Mouse (Mus musculus) limb, embryonic 14.5 days (tissue): Measurements from ENCODE around the gene Cd180. TPM values are rescaled to one million over a fixed set of nuclear protein-coding genes. Genes with fewer than 3 reads are reported as not detected.
A peak's percentile ranks its signal among the peaks of the same experiment; 100 is the strongest.

Source experiments
- ATAC-seq: fragments of 200-750 bp; cut with Nextera tagmentation; 2 replicates; pipeline ENCODE4 v1.8.0; 2017; ENCODE audit warnings: low read depth, moderate number of reproducible peaks, moderate TSS enrichment; ENCODE audit not compliant: low FRiP score
- DNase-seq: peaks from one replicate; pipeline ENCODE4 v3.0.0-alpha.2; 2015; ENCODE audit warnings: low spot score
- H3K27ac ChIP-seq: fragments of 300-500 bp; sonication (generic); replicated peaks from 2 replicates; pipeline ENCODE4 v1.5.1; 2014; ENCODE audit warnings: low read depth, mild to moderate bottlenecking, low read length, moderate library complexity, mixed read lengths
- H3K27me3 ChIP-seq: fragments of 300-500 bp; sonication (generic); 2 replicates; pipeline ENCODE4 v1.6.1; 2014; ENCODE audit warnings: low read length, mixed read lengths; ENCODE audit not compliant: control insufficient read depth, insufficient read depth
- H3K36me3 ChIP-seq: fragments of 300-500 bp; sonication (generic); 2 replicates; pipeline ENCODE4 v1.6.1; 2014; ENCODE audit warnings: mild to moderate bottlenecking, low read length, moderate library complexity, mixed read lengths; ENCODE audit not compliant: control insufficient read depth, insufficient read depth
- H3K4me1 ChIP-seq: fragments of 300-500 bp; sonication (generic); 2 replicates; pipeline ENCODE4 v1.6.1; 2014; ENCODE audit warnings: antibody characterized with exemption, low read length, mixed read lengths; ENCODE audit not compliant: control insufficient read depth, insufficient read depth
- H3K4me2 ChIP-seq: fragments of 300-500 bp; sonication (generic); replicated peaks from 2 replicates; pipeline ENCODE4 v1.6.1; 2014; ENCODE audit warnings: low read depth, mild to moderate bottlenecking, low read length, moderate library complexity; ENCODE audit not compliant: severe bottlenecking
- H3K4me3 ChIP-seq: fragments of 300-500 bp; sonication (generic); replicated peaks from 2 replicates; pipeline ENCODE4 v1.5.1; 2014; ENCODE audit warnings: low read length
- H3K9ac ChIP-seq: fragments of 300-500 bp; sonication (generic); 2 replicates; pipeline ENCODE4 v1.6.1; 2014; ENCODE audit warnings: mild to moderate bottlenecking, low read depth, low read length, moderate library complexity; ENCODE audit not compliant: severe bottlenecking
- H3K9me3 ChIP-seq: fragments of 300-500 bp; sonication (generic); 2 replicates; pipeline ENCODE4 v1.6.1; 2016; ENCODE audit warnings: low read length; ENCODE audit not compliant: control insufficient read depth
- POLR2A ChIP-seq: fragments of 200-500 bp; IDR thresholded peaks from 2 replicates; pipeline ENCODE4 v1.8.0; 2012; ENCODE audit warnings: inconsistent platforms, mild to moderate bottlenecking, moderate library complexity, borderline replicate concordance; ENCODE audit not compliant: insufficient read depth, insufficient read length; ENCODE audit errors: extremely low read depth
- WGBS: fragments of 180-500 bp; shearing (Covaris S2); extraction: QIAGEN DNeasy Blood & Tissue Kit; methylation state at CpG from one replicate; pipeline ENCODE4 v1.1.7; 2014; 5-methylcytosine and 5-hydroxymethylcytosine counted together
- polyA plus RNA-seq, 2 experiments: library from polyadenylated mRNA; depleted of rRNA in 1 of 2; stranded (reverse) in 1 of 2; unstranded in 1 of 2; fragments of >200 nt; fragmentation: Nextera tagmentation in 1 of 2; extraction: Ambion mirVana in 1 of 2; gene quantifications; 2 replicates each; pipeline versions ENCODE4 v1.2.1 to v1.2.3; 2012 to 2014

Cd180 gene
- polyA plus RNA-seq, 2 experiments = 0.61 to 1.2 TPM

DNA sequence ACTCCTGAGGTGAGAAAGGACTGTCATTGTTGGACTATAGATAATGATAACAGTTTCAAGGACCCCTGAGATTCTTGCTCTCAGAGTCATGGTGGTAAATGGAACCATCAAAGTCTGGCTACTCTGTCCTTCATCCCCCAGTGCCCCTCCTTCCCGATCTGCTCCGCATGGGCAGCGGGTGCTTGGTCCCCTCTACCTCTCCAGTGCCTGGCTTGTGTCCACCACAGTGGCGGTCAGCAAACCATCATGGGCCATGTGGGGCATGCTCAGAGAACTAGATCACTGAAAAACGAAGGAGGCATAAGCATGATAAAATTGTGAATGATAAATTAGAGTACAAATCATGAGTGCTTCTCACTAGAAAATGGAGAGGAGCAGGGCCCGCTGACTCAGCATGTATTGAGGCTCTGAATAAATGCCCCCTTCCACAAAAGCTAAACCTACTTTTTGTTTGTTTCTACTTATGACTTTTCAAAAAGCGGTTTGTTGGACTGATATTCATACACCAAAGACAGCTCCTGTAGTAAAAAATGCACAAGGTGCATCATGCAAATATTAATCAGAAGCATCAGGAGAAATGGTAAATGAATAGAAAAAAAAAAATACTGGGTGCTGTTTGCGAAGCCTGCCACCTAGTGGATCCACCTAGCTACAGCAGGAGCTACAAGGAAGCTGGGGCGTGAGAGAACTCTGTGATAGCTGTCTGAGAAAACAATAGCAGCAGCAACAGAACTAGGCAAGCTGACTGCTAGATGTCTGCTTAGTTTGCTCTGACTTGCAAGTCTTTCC is 51.3 kb downstream of the Cd180 start:
- ATAC-seq (no peak), DNase-seq (peak; percentile 49)
- Histone ChIP-seq H3K4me2 (no peak overlapping the region), H3K27ac (no peak overlapping the region), H3K27me3 (no peaks in the 10 kb centered on the region), H3K9ac (no peak overlapping the region), H3K4me3 (no peak overlapping the region), H3K36me3 (peaks cover 24% of the 10 kb centered on the region), H3K4me1 (no peaks in the 10 kb centered on the region), H3K9me3 (no peaks in the 10 kb centered on the region)
- TF ChIP-seq POLR2A = no peak
- WGBS = 71% methylated on average over 9 of the region's 9 CpGs

DNA sequence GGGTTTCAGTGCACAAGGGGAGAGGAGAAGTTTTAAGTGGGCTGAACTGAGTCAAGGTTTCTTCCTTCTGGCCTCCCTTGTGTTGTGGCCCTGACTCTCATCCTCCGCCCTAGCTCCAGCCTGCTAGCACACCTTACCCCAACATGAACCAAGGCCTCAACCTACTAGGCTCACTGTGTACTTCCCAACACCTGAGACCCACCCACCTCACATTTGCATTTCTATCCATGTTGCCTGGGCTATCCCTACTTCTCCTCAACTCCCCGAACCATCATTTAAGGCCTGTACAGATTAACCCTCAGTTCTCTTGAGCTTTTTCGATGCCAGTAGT is 51.9 kb downstream of the Cd180 start:
- H3K4me2 ChIP-seq = no peak overlapping the region
- no peaks in the 10 kb centered on the region for H3K4me1 ChIP-seq
- H3K9me3 ChIP-seq = no peaks in the 10 kb centered on the region
- no peak overlapping the region for H3K27ac ChIP-seq
- 92% methylated on average over 3 of the region's 3 CpGs for WGBS
- no peak overlapping the region for H3K4me3 ChIP-seq
- H3K36me3 ChIP-seq = peaks cover 25% of the 10 kb centered on the region
- H3K9ac ChIP-seq = no peak overlapping the region
- no peak for TF ChIP-seq POLR2A
- DNase-seq (no peak), ATAC-seq (no peak; the same call in 1 of the 2 replicates)
- H3K27me3 ChIP-seq = no peaks in the 10 kb centered on the region

GRCm38 (mm10) chr13:102745626-102746342 is 52.4 kb downstream of the Cd180 start:
- peaks cover 29% of the 10 kb centered on the region for H3K36me3 ChIP-seq
- no peak overlapping the region for H3K4me2 ChIP-seq
- H3K4me1 ChIP-seq = no peaks in the 10 kb centered on the region
- H3K4me3 ChIP-seq = no peak overlapping the region
- WGBS = 87% methylated on average over 9 of the region's 9 CpGs
- H3K27ac ChIP-seq = no peak overlapping the region
- DNase-seq (no peak), ATAC-seq (no peak)
- no peak for TF ChIP-seq POLR2A
- no peak overlapping the region for H3K9ac ChIP-seq
- H3K9me3 ChIP-seq = no peaks in the 10 kb centered on the region
- no peaks in the 10 kb centered on the region for H3K27me3 ChIP-seq

DNA sequence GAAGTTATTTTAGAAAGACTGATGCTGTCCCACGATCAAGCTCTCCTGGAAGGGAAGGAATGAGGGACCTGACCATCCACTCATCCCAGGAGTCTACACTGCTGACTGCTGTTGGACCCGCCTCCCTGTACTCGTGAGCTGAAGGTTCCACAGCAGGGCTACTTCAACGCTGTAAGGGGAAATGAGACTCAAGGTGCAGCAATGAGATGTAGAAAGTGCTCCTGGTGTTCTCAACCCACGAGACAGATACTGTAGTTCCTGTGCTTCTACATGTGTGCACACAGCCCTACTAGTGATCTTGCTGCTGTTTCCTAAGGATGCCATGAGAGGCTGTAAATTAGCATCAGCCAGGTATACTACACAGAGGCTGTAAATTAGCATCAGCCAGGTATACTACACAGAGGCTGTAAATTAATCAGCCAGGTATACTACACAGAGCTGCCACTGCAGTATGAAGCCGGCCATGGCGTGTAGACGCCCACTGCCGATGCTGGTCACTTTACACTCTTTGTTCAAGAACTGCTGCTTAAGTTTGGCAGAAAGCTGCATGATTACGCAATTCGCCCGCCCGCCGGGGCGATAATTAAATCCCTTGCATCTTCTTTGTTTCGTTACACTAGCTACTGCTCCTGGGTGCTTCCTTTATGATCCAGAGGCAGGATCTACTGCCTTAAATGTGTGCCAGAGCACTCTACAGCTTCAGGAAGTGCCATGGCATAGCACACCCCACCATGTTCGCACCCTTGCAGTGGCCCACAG is 53.6 kb downstream of the Cd180 start:
- Histone ChIP-seq H3K4me3 (no peak overlapping the region), H3K9me3 (no peaks in the 10 kb centered on the region), H3K4me1 (no peaks in the 10 kb centered on the region), H3K27me3 (no peaks in the 10 kb centered on the region), H3K4me2 (no peak overlapping the region), H3K27ac (no peak overlapping the region), H3K36me3 (peaks cover 30% of the 10 kb centered on the region), H3K9ac (no peak overlapping the region)
- WGBS = 88% methylated on average over 17 of the region's 17 CpGs
- no peak for TF ChIP-seq POLR2A
- ATAC-seq = no peak
- no peak for DNase-seq

GRCm38 (mm10) chr13:102749194-102749593 is 55.8 kb downstream of the Cd180 start:
- WGBS = 58% methylated on average over 6 of the region's 6 CpGs
- no peak overlapping the region for H3K9ac ChIP-seq
- no peak for ATAC-seq

More at GRCm38 (mm10) chr13:102749194-102749593, 55.8 kb downstream of the Cd180 start:
- Histone ChIP-seq H3K4me3 (no peak overlapping the region), H3K27me3 (no peaks in the 10 kb centered on the region), H3K4me2 (no peak overlapping the region), H3K4me1 (no peaks in the 10 kb centered on the region), H3K27ac (no peak overlapping the region), H3K36me3 (peaks cover 36% of the 10 kb centered on the region), H3K9me3 (no peaks in the 10 kb centered on the region)
- no peak for DNase-seq
- no peak for TF ChIP-seq POLR2A
